25 mouse cellular contexts compared by ENCODE assay signal in genomic region chr16:73317644-73318043, GRCm38 (mm10).
"Had no signal": no experiment of that assay in that cellular context is flagged by ENCODE, and none has a peak within 500 bp of the region (broad histone marks: within the 10 kb centered on the region; RNA-seq: fewer than 3 reads in every experiment).

No protein-coding gene starts in this region.

- H3K27me3 ChIP-seq: heart, embryonic 12.5 days; hindbrain, embryonic 13.5 days; hindbrain, embryonic 15.5 days; kidney, embryonic 15.5 days; limb, embryonic 13.5 days; limb, embryonic 15.5 days; liver, embryonic 12.5 days had no signal

- H3K4me2 ChIP-seq: heart, embryonic 12.5 days; hindbrain, embryonic 13.5 days; hindbrain, embryonic 15.5 days; kidney, embryonic 15.5 days; limb, embryonic 13.5 days; limb, embryonic 15.5 days; liver, embryonic 12.5 days had no signal

- H3K9ac ChIP-seq: heart, embryonic 12.5 days; hindbrain, embryonic 13.5 days; hindbrain, embryonic 15.5 days; kidney, embryonic 15.5 days; limb, embryonic 13.5 days; limb, embryonic 15.5 days; liver, embryonic 12.5 days; liver, embryonic 14.5 days had no signal

- H3K36me3 ChIP-seq: heart, embryonic 10.5 days; heart, embryonic 12.5 days; hindbrain, embryonic 13.5 days; hindbrain, embryonic 15.5 days; kidney, embryonic 15.5 days; limb, embryonic 13.5 days; limb, embryonic 15.5 days; liver, embryonic 12.5 days had no signal

- H3K4me3 ChIP-seq: heart, embryonic 10.5 days; heart, embryonic 12.5 days; hindbrain, embryonic 13.5 days; hindbrain, embryonic 15.5 days; kidney, embryonic 15.5 days; limb, embryonic 13.5 days; limb, embryonic 15.5 days; liver, embryonic 12.5 days had no signal

- DNase-seq: gastrocnemius, postnatal 10 days; gastrocnemius, postnatal 25 days; heart, adult 18-20 months; heart, postnatal 10 days; heart, postnatal 36 days; kidney, adult 11 months; kidney, adult 2 months; kidney, adult 9 months; kidney, postnatal 14 days; kidney, postnatal 36 days; layer of hippocampus, adult 9-11 months; layer of hippocampus, postnatal 36 days; left cerebral cortex, postnatal 4 days had no signal

- H3K9me3 ChIP-seq: heart, embryonic 10.5 days; heart, embryonic 12.5 days; hindbrain, embryonic 13.5 days; hindbrain, embryonic 15.5 days; kidney, embryonic 15.5 days; limb, embryonic 13.5 days; limb, embryonic 15.5 days; liver, embryonic 12.5 days had no signal

- H3K27ac ChIP-seq: heart, embryonic 10.5 days; hindbrain, embryonic 13.5 days; hindbrain, embryonic 15.5 days; hindbrain, postnatal 0 days; kidney, embryonic 15.5 days; kidney, postnatal 0 days; limb, embryonic 13.5 days; limb, embryonic 15.5 days; liver, embryonic 12.5 days; liver, embryonic 14.5 days had no signal

- H3K4me1 ChIP-seq: heart, embryonic 10.5 days; heart, embryonic 12.5 days; hindbrain, embryonic 13.5 days; hindbrain, embryonic 15.5 days; kidney, embryonic 15.5 days; limb, embryonic 13.5 days; limb, embryonic 15.5 days; liver, embryonic 12.5 days had no signal

- ATAC-seq: hindbrain, postnatal 0 days; intestine, embryonic 16.5 days; liver, embryonic 12.5 days had no signal
